Mouse (Mus musculus): ENCODE measurements around the gene Myo1e.

- no peak for TF ChIP-seq POLR2A (IDR thresholded peaks at IDR 0.05; ENCODE audit: low read depth, low read length)
- no peak for TF ChIP-seq CTCF (IDR thresholded peaks at IDR 0.05; ENCODE audit: extremely low read depth, insufficient read length, insufficient replicate concordance, low read depth, low read length)
Observed at GRCm38 (mm10) chr9:70248046-70248445, 40.9 kb downstream of the Myo1e start.
